Mouse (Mus musculus) lung, adult 2 months (tissue): ENCODE measurements around the gene Rpl14.

Experiments
- CTCF ChIP-seq: fragments of 200-500 bp; IDR thresholded peaks from 2 replicates; pipeline ENCODE4 v1.5.1; 2011; ENCODE audit warnings: mild to moderate bottlenecking, low read length, control low read depth; ENCODE audit not compliant: insufficient read depth
- POLR2A ChIP-seq: fragments of 200-500 bp; IDR thresholded peaks from 2 replicates; pipeline ENCODE4 v1.6.1; 2011; ENCODE audit warnings: low read depth, mild to moderate bottlenecking, control low read depth, low read length, borderline replicate concordance; ENCODE audit errors: extremely low read depth

GRCm38 (mm10) chr9:120566384-120566783 lies 4.9 kb upstream of the Rpl14 start:
- no peak for TF ChIP-seq CTCF
- no peak for TF ChIP-seq POLR2A
